Mouse (Mus musculus) layer of hippocampus, adult 9-10 months (tissue): ENCODE data around the gene Edil3.

Source experiments
- DNase-seq: peaks from one replicate; pipeline ENCODE4 v3.0.0; 2022; ENCODE audit warnings: low spot score

Gene Edil3

DNA sequence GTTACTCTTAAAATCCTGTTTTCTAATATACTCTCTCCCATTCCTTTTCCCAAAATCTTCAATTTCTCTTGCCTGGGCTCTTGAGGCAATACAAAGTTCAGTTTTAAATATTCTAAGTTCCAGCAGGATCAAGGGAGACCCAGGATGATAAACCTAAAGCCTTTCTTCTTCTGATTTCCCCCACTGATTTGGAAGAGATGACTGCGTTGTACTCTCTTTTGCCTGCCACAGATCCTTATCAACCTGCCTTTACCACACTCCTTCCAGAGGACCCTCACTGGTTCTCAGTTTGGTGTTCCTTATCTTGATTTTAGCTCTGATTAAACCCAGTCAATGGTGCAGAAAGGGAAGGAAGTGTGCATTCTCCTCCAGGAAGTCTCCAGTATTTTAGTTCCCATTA, 435.6 kb downstream of the Edil3 start:
- DNase-seq, result no peak

DNA sequence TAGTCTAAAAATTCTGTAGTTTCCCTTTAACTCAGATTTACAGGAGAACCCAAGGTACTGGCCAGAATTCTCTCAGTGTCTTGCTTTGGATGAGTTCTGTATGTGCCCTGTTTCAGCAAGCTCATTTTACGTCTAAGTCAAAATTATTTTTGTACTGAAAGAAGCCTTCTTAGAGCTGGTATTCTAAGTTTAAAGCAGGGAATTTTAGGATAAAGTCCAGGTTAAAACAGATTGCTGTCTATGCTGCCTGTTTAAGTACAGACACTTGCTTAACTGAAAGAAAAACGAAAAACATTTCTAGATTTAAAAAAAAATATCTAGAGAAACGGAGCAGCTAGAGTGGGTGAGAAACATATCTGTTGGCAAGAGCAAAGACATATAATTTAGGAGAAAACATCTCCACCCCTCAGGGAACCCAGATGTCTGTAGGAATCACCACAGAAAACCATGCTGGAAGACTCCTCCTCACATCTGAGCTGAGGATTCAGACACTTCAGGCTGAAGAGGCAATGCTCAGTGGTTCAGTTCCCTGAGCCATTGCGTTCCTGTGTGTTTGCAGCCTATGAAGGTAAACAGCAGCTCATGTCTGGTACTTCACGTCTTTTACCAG, 465.5 kb downstream of the Edil3 start:
- no peak for DNase-seq

- DNase-seq, result no peak
Observed at GRCm38 (mm10) chr13:89288201-89288600, 466.9 kb downstream of the Edil3 start.

GRCm38 (mm10) chr13:89321155-89321554, 499.9 kb downstream of the Edil3 start:
- DNase-seq, result no peak

DNA sequence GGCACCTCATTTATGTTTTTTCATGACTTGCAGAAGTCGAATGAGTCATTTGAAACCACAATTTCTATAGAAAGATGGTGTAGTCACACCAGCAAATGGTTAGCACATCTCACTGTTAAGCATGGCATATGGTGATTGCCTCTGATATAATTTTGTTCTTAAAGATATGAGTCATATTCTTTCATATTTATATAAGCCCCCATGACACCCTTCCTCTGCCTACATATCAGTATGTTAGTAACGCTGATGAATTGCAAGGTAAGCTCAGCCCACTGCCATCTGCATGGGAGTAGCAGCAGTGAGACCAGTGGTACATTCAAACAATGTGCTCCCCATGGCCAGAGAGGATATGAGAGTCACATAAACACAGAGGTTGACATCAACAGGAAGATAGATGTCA, 503.0 kb downstream of the Edil3 start:
- no peak for DNase-seq

DNA sequence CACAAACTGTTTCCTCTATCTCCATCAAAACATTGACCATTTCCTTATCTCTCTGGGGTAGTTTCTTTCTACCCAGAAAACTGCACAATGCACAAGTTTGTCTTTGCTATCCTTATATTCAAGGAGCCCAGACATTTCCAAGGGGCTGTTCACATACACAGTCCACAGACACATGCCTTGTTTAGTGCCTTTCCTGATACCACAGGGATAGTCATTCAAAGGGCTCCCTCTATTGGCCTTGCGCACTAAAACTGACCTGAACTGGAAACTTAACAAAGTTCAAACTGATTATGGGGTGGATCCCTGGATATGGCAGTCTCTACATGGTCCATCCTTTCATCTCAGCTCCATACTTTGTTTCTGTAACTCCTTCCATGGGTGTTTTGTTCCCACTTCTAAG, 513.2 kb downstream of the Edil3 start:
- DNase-seq, result no peak

DNA sequence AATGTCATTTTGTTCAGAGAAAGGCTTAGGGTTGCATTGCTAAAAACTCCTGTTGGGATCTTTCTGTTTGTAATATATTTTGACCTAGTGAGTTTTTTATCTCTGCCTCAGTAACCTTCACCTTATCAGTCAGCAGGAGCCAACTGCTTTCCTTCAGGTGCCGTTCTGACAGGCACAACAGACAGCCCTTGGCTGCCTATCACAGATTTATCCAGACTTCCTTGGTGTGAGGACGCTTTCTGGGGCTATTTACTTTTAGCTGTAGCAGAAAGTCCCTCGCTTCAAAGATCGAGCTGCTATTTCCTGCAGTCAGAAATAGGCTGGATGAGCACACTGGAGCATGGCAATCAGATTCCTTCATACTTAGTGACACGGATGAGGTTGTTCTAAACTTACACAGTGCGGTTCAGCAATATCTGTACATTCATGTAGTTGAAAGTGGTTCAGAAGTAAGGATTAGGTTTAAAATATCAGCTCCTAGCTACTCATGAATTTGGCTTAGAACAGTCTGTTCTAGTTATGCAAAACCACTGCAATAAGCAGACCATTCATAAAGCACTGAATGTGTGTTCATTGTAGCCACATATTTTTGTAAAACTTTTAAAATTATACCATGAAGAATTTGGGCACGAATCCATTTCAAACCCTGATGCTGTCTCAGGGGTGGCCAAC, 514.8 kb downstream of the Edil3 start:
- no peak for DNase-seq

DNA sequence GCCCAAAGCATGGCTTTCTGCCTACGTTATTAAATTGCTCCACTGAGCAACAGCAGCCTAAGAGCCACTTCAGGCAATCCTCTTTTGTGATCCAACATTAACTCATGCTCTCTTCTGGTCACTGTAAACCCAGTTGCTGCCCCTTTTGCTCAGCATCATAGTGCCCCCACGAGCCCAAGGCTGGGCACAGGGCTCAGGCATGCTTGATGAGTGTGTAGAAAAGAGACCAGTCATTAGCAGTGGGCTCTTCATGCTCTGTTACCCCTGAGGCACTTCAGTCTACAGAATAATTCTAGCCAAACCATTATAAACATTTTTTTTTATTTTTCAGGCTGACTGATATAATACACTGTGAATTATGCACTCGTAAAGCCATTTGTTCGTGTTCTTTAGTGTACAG, 517.8 kb downstream of the Edil3 start:
- no peak for DNase-seq

DNA sequence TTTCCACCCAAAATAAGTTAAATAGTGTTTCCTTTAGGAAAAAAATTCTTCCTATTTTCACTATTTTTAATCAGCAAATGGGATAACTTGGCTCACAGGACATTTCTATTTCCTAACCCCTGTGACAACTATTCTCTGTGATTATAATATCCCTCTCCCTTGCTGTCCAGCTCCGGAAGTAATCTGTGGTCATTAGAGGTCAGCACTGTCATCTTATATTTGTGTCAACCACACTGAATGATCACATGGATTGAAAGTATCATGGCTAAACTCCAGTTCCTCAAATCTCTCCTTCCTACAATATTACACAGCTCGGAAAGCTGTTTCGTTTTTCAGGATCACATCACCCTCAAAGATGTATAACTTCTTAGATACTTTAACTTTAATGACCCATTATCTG, 518.5 kb downstream of the Edil3 start:
- no peak for DNase-seq

GRCm38 (mm10) chr13:89355234-89355633, 534.0 kb downstream of the Edil3 start:
- DNase-seq, result no peak

GRCm38 (mm10) chr13:89358407-89358806, 537.1 kb downstream of the Edil3 start:
- no peak for DNase-seq

DNA sequence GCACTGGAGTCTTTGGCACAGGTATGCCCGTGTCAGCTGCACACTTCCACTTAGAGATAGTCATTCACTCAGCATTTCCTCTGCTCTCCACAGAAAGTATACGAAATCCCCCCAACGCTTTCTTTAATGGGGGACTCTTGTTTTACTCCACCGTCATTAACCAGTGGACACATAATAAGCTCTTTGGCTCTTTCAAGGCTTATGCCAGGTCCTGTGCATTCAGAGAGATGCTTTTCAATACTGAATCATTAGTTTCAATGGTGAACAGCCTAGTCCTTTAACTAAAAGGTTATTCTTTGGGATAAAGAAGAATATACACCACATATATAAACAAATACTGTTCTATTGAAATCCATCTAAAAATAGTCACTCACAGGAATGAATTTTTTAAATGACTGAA, 541.0 kb downstream of the Edil3 start:
- no peak for DNase-seq

GRCm38 (mm10) chr13:89371253-89371652, 550.0 kb downstream of the Edil3 start:
- no peak for DNase-seq

- no peak for DNase-seq
Observed at GRCm38 (mm10) chr13:89371656-89372240, 550.5 kb downstream of the Edil3 start.
